Mouse (Mus musculus): ENCODE measurements at regions not wholly inside any gene's neighbourhood (a gene's known extent, or its start where the extent isn't known, plus 50 kb on each side); places are given as distances from the start of the nearest gene placed in this dataset.

GRCm38 (mm10) chr9:120721451-120722123, 150.3 kb downstream of the Rpl14 start:
- DNase-seq, result no peak

- no peak for DNase-seq
Measured at GRCm38 (mm10) chr9:120723026-120723425, 151.8 kb downstream of the Rpl14 start.

- DNase-seq, result no peak
Measured at GRCm38 (mm10) chr9:120731952-120732622, 160.8 kb downstream of the Rpl14 start.

GRCm38 (mm10) chr9:120732650-120733293, 161.5 kb downstream of the Rpl14 start:
- no peak for DNase-seq

GRCm38 (mm10) chr9:120733681-120734465, 162.6 kb downstream of the Rpl14 start:
- peak; percentile 58 for DNase-seq

- peak; percentile 84 for DNase-seq
Measured at GRCm38 (mm10) chr9:120735217-120735616, 164.0 kb downstream of the Rpl14 start.

- peak; percentile 63 for DNase-seq
Measured at GRCm38 (mm10) chr9:120737956-120738355, 166.7 kb downstream of the Rpl14 start.

DNA sequence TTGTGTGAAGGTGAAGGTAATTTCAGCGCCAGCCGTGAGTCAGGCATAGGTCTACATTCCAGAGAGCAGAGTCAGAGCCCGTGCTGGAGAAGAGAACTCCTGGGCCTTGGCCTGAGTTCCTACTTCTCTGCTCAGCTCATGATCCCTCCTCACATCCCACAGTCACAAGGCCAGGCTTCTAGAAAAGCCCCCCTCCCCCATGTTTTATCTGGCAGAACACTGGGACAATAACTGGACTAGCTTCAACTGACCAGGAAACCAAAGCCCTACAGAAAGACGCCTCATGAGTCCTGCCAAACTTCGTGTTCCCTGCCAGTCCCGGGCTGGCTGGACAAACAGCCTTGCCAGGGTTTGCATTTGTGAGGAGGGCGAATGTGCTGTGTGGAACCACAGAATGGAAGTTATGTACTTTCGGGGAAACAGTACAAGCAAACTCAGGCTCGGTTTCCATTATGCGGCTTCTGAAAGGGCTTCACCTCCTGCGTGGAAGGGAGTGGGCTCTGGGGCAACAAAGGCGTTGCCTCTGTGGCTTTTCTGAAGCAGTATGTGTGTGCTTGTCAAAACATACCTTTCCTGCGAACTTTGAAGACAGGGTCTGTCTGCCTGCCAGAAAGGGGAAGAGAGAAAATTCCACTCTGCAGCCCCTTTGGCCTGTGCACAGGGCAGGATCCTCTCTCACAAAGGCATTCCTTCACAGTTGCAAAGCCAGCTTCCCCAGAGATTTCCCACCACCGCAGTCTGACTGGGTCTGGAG, 168.1 kb downstream of the Rpl14 start:
- DNase-seq, result peak; percentile 88

DNA sequence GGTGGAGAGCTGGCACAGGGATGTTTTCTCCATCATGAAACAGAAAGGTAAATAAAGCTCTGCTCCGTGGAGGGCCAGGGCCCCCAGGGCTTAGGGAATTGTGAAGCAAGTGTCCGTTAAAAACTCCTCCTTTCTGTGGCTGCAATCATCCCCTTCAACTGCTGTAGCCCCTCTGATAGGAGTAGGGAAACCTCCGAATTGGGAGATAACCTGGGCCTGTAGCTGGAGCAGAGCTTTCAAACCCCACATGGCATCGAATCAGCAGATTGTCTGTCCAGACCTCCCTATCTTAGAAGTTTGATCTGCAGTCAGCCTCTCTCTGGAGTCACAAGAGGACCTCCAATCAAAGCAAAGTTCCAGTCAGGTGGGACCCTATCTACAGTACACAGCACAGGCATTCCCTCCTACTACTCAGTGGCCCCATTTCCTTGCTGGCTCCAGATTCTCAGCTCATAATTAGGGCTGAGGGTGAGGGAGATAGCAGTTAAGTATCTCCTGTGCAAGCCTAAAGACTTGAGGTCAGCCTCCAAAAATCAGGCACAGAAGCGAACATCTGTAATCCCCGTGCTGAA, 168.8 kb downstream of the Rpl14 start:
- DNase-seq, result no peak

GRCm38 (mm10) chr9:120741521-120741920, 170.3 kb downstream of the Rpl14 start:
- DNase-seq, result peak; percentile 56

DNA sequence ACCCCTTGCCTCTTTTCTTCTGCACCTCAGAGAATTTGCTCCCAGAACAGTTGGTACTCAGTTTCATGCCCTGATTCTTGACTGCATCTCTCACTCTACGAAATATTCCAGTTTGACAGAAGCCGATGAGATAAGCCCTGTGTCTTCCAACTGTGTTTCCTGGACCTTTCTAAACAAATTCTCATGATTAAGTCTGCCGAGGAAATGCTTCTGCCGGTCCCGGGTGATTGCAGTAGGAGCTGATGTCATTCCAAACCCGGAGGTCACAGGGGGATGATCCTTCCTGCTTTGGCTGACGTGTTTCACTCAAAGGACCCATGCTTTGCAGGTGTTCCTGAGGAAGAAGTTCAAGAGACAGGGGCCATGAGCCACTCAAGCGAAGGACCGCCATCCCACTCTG, 172.2 kb downstream of the Rpl14 start:
- peak; percentile 36 for DNase-seq

- DNase-seq, result no peak
Measured at GRCm38 (mm10) chr9:120745674-120746073, 174.4 kb downstream of the Rpl14 start.

GRCm38 (mm10) chr9:120750820-120751219, 178.2 kb upstream of the Ctnnb1 start:
- DNase-seq, result peak; percentile 41

DNA sequence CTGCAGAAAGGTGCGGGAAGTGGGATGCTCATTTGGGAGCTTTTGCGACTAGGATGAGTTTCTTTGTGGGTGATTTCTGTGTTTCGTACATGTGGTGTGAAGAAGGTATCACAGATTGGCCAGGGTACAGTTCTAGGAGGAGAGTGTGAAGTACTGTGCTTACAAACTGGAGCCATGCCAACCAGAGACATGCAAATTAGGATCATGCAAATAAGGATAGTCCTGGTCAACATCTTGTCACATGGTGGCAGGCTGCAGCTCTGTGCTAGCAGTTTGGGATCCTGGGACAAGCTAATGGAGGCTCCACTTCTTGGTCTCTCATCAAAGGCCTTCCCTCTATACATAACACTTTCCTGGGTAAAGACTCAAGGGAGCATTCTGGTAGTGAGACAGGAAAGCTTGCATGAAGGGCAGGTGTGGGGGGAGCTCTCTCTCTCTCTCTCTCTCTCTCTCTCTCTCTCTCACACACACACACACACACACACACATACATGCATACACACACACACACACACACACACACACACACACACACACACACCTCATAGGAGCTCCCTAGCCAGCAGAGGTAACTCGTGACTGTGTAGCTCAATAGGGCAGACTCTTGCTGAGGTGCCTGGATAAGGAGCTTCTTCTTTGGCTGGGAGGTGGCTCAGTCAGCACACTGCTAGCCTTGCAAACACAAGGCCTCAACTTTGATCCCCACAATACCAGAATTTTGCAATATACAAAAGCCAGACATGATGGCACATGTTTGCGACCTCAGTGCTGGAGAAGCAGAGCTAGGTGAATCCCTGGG, 177.1 kb upstream of the Ctnnb1 start:
- no peak for DNase-seq

- no peak for DNase-seq
Measured at GRCm38 (mm10) chr9:120754151-120754550, 174.9 kb upstream of the Ctnnb1 start.

DNA sequence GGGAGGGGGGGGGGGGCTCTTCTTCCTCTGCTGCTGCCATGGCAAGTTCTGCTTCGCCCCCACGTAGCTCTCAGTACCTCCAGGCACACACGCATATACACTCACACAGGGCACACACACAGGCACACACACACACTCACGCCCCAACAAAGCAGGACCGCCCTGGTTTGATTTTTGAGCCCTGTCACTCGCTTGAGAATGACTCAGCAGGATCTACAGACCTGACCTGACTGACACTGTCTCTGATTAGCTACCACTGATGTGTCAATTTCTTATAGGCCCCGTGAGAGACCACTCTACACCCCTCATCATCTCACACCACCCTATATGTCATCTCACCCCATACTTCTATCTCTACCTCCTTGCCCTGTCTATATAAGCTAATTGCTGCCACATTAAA, 173.5 kb upstream of the Ctnnb1 start:
- DNase-seq, result no peak

DNA sequence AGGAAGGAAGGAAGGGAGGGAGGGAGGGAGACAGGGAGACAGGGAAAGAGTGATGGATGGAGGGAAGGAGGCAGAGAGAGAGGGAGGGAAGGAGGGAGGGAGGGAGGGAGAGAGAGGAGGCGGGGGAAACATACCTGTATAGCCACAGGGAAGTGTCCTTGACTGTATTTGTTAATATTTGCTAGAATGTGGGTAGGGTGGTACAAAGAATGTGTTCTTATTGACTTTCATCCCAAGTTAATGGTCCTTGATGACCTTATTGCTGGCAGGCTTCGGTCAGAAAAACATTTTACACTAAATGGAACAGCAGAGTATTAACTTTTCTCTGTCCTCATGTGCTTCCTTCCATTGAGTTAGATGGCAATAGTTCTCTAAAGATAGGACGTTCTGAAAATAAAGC, 171.0 kb upstream of the Ctnnb1 start:
- DNase-seq, result no peak

GRCm38 (mm10) chr9:120758632-120759031, 170.4 kb upstream of the Ctnnb1 start:
- DNase-seq, result no peak

- DNase-seq, result peak; percentile 42
Measured at GRCm38 (mm10) chr9:120759771-120760170, 169.2 kb upstream of the Ctnnb1 start.

DNA sequence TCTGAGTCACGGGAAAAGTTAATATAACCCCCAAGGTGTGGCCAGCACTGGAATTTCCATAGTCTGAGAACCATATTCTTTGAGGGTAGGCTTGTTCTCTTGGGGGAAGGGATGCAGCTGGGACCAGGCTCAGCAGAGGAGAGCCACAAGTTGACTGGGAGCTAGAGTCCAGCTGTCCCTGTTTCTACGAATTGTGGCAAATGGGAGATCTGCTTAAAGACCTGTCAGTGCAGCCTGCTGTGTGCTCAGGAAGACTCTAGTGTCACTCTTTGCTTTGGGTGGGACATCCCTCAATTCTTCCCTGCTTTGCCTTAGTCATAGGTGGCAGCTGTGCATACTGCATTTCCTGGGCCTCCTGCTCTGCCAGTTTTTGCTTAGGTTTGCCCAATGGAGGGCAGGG, 165.2 kb upstream of the Ctnnb1 start:
- DNase-seq, result no peak

GRCm38 (mm10) chr9:120764663-120765062, 164.4 kb upstream of the Ctnnb1 start:
- DNase-seq, result no peak
